In the genomic region with DNA sequence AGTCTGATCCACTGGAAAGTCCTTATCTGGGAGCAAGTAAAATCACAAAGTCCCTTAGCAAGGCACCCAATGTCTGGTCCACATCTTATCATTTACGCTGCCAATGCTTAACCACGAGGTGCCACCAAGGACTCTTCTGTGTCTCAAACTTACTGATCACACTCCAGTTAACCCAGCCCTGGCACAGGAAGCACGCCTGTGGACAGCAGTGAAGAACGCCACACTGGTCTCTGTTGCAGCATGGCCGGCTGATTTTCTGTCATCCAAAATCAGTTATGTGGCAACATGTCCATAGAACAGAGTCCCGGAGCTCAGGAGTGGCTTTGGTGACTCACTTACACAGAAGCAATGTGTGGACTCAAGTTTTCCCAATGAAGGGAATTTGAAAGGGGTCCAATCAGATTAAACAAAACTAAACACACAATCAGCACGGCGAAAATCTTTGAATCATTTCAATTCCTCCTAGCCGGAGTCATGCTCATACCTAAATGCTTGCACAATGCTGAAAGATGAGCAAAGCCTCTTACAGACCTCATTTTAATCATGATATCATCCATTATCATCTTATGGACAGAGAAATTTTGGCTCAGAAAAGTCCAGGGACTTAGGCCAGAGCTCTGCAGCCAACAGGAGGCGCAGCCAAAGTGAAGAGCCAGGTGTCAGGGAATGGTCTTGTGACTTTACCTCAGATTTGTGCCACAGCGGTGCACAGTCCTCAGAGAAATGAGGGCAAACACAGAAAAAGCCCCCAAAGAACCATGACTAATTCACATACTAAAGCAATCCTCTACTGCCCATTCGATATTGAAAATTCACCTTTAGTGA, we compare ENCODE assay signal across 22 mouse cellular contexts.
DNase-seq lines count a peak whose midpoint lies in the region; ATAC-seq and TF ChIP-seq lines count a peak whose summit lies in the region.
"Had no signal": no experiment of that assay in that cellular context is flagged by ENCODE, and none has a peak within 500 bp of the region (broad histone marks: within the 10 kb centered on the region; RNA-seq: fewer than 3 reads in every experiment).

No protein-coding gene starts in this region.

- no peaks in the 10 kb centered on the region for H3K4me1 ChIP-seq in embryonic facial prominence, embryonic 14.5 days (ENCODE audit: control insufficient read depth, insufficient read depth, low read length)
- H3K4me1 ChIP-seq in embryonic facial prominence, embryonic 10.5 days, result peaks cover 11% of the 10 kb centered on the region
- no peaks in the 10 kb centered on the region for H3K4me1 ChIP-seq in lung, postnatal 0 days (ENCODE audit: insufficient read depth, low read depth, low read length)
- peaks cover 5% of the 10 kb centered on the region for H3K4me1 ChIP-seq in embryonic fibroblast, embryonic 13.5 days (ENCODE audit: control insufficient read depth, insufficient read depth, low read length)
- H3K4me1 ChIP-seq: embryonic facial prominence, embryonic 15.5 days; heart, embryonic 10.5 days had no signal

- TF ChIP-seq EP300 in lung, postnatal 0 days (IDR thresholded peaks at IDR 0.05), result no peak

- DNase-seq in adrenal gland, adult 2 months, result peak; percentile 21
- DNase-seq in adrenal gland, postnatal 4 days (ENCODE audit: low spot score in 2 of 2), result no peak
- peak; percentile 4 for DNase-seq in embryonic facial prominence, embryonic 14.5 days (ENCODE audit: low spot score)
- no peak for DNase-seq in embryonic facial prominence, embryonic 10.5 days (ENCODE audit: low spot score)
- DNase-seq in lung, postnatal 0 days (ENCODE audit: low spot score), result peak; percentile 13
- no peak for DNase-seq in lung, postnatal 14 days
- DNase-seq: adrenal gland, adult 8-10 months; B cell, adult 2 months; cerebellum, adult 18-20 months; cerebellum, postnatal 36 days; heart, adult 18-20 months; heart, postnatal 10 days; heart, postnatal 4 days had no signal

- WGBS in embryonic facial prominence, embryonic 14.5 days, result 89% methylated on average over 12 of the region's 12 CpGs
- 91% methylated on average over 12 of the region's 12 CpGs for whole genome bisulfite sequencing in embryonic facial prominence, embryonic 10.5 days
- 75% methylated on average over 12 of the region's 12 CpGs for WGBS in lung, postnatal 0 days

- H3K27me3 ChIP-seq in embryonic facial prominence, embryonic 14.5 days (replicated peaks; ENCODE audit: control insufficient read depth, insufficient read depth, low read length), result no peaks in the 10 kb centered on the region
- no peaks in the 10 kb centered on the region for H3K27me3 ChIP-seq in embryonic facial prominence, embryonic 10.5 days (replicated peaks; ENCODE audit: low read depth, poor library complexity, severe bottlenecking)
- no peaks in the 10 kb centered on the region for H3K27me3 ChIP-seq in lung, postnatal 0 days (replicated peaks; ENCODE audit: insufficient read depth, low read length)
- H3K27me3 ChIP-seq: embryonic facial prominence, embryonic 15.5 days; forebrain, embryonic 15.5 days; hindbrain, embryonic 12.5 days had no signal

- no peak for TF ChIP-seq POLR2A in embryonic fibroblast, embryonic 13.5 days (IDR thresholded peaks at IDR 0.05; ENCODE audit: low read depth, low read length)

- no peak for TF ChIP-seq CTCF in lung, postnatal 0 days (IDR thresholded peaks at IDR 0.05)
- TF ChIP-seq CTCF in embryonic fibroblast, embryonic 13.5 days (IDR thresholded peaks at IDR 0.05; ENCODE audit: borderline replicate concordance, insufficient read depth, low read length), result no peak

- no peaks in the 10 kb centered on the region for H3K36me3 ChIP-seq in embryonic facial prominence, embryonic 14.5 days (ENCODE audit: control insufficient read depth, insufficient read depth, low read length)
- no peaks in the 10 kb centered on the region for H3K36me3 ChIP-seq in embryonic facial prominence, embryonic 10.5 days (replicated peaks)
- H3K36me3 ChIP-seq in lung, postnatal 0 days (ENCODE audit: insufficient read depth, low read length), result no peaks in the 10 kb centered on the region
- H3K36me3 ChIP-seq: embryonic facial prominence, embryonic 15.5 days; forebrain, embryonic 15.5 days; G1E; heart, embryonic 10.5 days; hindbrain, embryonic 12.5 days had no signal

- H3K9me3 ChIP-seq in embryonic facial prominence, embryonic 14.5 days (ENCODE audit: control insufficient read depth, low read length), result no peaks in the 10 kb centered on the region
- H3K9me3 ChIP-seq in embryonic facial prominence, embryonic 10.5 days, result no peaks in the 10 kb centered on the region
- no peaks in the 10 kb centered on the region for H3K9me3 ChIP-seq in lung, postnatal 0 days (ENCODE audit: low read length)
- H3K9me3 ChIP-seq: embryonic facial prominence, embryonic 15.5 days; forebrain, embryonic 15.5 days; heart, embryonic 10.5 days; hindbrain, embryonic 12.5 days had no signal

- no peak overlapping the region for H3K27ac ChIP-seq in embryonic facial prominence, embryonic 14.5 days (replicated peaks; ENCODE audit: low read depth, low read length)
- no peak overlapping the region for H3K27ac ChIP-seq in embryonic facial prominence, embryonic 10.5 days (replicated peaks)
- H3K27ac ChIP-seq in lung, postnatal 0 days (ENCODE audit: low read length), result no peak overlapping the region
- H3K27ac ChIP-seq in embryonic fibroblast, embryonic 13.5 days (ENCODE audit: insufficient read depth, low read length), result peak overlapping the region; percentile 57; the same call in 1 of the 2 replicates
- H3K27ac ChIP-seq: embryonic facial prominence, embryonic 15.5 days; forebrain, embryonic 15.5 days; heart, embryonic 10.5 days; hindbrain, embryonic 12.5 days had no signal

- H3K4me2 ChIP-seq in embryonic facial prominence, embryonic 14.5 days (ENCODE audit: low read depth, low read length), result no peak overlapping the region
- H3K4me2 ChIP-seq in lung, postnatal 0 days (replicated peaks; ENCODE audit: low read depth, low read length), result no peak overlapping the region
- H3K4me2 ChIP-seq: embryonic facial prominence, embryonic 15.5 days; forebrain, embryonic 15.5 days; hindbrain, embryonic 12.5 days had no signal

- ATAC-seq in embryonic facial prominence, embryonic 14.5 days (ENCODE audit: low read depth), result no peak
- peak; percentile 40 for ATAC-seq in lung, postnatal 0 days
- ATAC-seq: CD4-positive, CD25-positive, alpha-beta regulatory T cell, adult 4 months; forebrain, embryonic 15.5 days; hindbrain, embryonic 16.5 days; inflammation-experienced regulatory T-cells, adult 6 months had no signal

- no peak overlapping the region for H3K9ac ChIP-seq in embryonic facial prominence, embryonic 14.5 days (ENCODE audit: low read depth, low read length)
- H3K9ac ChIP-seq in lung, postnatal 0 days (replicated peaks; ENCODE audit: low read depth), result no peak overlapping the region
- H3K9ac ChIP-seq: embryonic facial prominence, embryonic 15.5 days; forebrain, embryonic 15.5 days; hindbrain, embryonic 12.5 days had no signal

- H3K4me3 ChIP-seq in embryonic facial prominence, embryonic 14.5 days (ENCODE audit: low read depth, low read length), result no peak overlapping the region
- no peak overlapping the region for H3K4me3 ChIP-seq in embryonic facial prominence, embryonic 10.5 days
- H3K4me3 ChIP-seq in lung, postnatal 0 days (ENCODE audit: low read depth, low read length), result no peak overlapping the region
- H3K4me3 ChIP-seq in embryonic fibroblast, embryonic 13.5 days (ENCODE audit: insufficient read depth, low read length), result no peak overlapping the region
- H3K4me3 ChIP-seq: embryonic facial prominence, embryonic 15.5 days; forebrain, embryonic 15.5 days; heart, embryonic 10.5 days; hindbrain, embryonic 12.5 days had no signal

Comparison
In these comparisons a context has a peak if more than half of its experiments do, and no peak if none do; other contexts are left out.
1. DNase-seq: peak in adrenal gland, adult 2 months (single experiment), embryonic facial prominence, embryonic 14.5 days (single experiment) and lung, postnatal 0 days (single experiment); none in adrenal gland, postnatal 4 days (0 of 2), embryonic facial prominence, embryonic 10.5 days (single experiment) and lung, postnatal 14 days (single experiment).